Mouse (Mus musculus): ENCODE results near the gene Smarcb1.

DNA sequence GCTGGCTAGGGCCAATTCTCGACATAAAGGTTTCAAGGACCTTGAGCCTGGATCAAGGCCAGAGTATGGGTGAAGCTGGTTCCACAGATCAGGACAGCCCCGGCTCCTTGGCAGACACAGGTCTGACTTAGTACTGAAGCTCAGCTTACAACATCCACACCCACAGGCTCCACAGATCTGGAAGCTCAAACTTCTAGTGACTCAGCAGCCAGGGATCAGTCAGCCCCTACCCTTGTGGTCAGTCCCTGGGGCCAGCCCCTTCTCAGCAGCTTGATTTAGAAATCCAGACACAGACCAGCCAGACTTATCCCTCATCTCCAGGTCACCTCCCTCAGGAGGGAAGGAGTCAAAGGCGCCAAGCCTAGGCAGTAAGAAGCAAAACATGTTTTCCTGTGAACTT is 22.6 kb downstream of the Smarcb1 start:
- no peak for TF ChIP-seq CTCF (IDR thresholded peaks at IDR 0.05; ENCODE audit: borderline replicate concordance, extremely low read depth, insufficient read depth, insufficient read length)
- TF ChIP-seq POLR2A (IDR thresholded peaks at IDR 0.05; ENCODE audit: borderline replicate concordance, extremely low read depth, insufficient read depth, insufficient read length, poor library complexity, severe bottlenecking) = no peak

Data from brain, embryonic 14.5 days (tissue).